Mouse (Mus musculus) spleen, adult 12 weeks (tissue): ENCODE results near the gene Gsg1l.

Source experiments
- DNase-seq: peaks from one replicate; pipeline ENCODE4 v3.0.0; 2022; ENCODE audit warnings: low spot score

Gene Gsg1l

DNA sequence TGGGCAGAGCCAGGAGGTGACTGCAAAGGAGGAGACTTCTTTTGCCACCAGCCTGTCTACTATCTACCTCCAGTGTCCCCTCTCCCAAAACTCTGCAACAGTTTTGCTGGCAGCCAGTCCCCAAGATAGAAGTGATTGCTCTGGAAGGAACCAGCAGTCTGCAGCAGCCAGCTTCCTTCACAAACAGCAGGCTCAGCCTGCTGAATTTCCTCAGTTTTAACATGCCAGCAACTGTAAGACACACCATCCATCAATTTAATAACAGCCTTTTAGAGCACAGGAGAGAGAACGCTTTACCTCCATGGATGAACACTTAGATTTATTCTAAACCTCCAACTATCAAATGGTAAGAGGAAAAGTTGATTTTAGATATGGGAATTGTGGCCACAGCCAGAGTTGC is 218.2 kb downstream of the Gsg1l start:
- no peak for DNase-seq

DNA sequence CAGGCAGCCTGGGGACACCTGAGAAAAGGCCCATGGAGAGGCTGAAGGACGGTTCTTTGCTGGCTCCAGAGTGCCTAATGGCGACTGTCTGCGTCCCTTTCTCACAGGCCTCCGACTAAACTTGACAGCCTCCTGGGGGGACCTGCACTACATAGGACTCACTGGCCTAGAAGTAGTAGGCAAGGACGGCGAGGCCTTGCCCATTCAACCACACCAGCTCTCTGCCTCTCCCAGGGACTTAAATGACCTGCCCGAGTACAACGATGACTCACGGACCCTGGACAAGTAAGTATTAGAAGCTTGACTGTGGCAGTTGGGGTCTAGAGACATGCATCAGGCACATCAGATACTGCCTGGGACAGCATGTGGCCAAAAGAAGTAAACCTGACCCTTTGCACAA is 221.8 kb downstream of the Gsg1l start:
- no peak for DNase-seq

DNA sequence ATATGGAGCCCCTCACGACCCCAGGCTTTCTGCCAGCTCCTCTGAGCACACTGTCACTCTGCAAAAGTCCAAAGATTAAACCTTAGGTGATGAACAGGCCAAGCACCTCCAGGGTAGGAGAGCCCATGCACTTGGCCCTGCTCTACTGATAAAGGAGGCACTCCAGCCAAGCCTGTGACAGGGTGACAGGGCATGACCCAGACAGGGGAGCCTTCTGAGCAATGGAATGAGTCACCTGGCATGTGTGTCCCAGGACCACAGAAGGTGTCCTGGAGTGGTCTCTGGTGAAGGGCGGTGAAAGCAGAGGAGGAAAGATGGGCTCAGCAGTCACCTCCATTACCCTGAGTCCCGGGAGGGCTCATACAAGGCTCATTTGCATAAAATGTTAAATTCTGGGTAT is 222.6 kb downstream of the Gsg1l start:
- DNase-seq: no peak

- no peak for DNase-seq
Observed at GRCm38 (mm10) chr7:125847528-125847866, 234.7 kb downstream of the Gsg1l start.

- DNase-seq: no peak
Observed at GRCm38 (mm10) chr7:125846866-125847527, 235.2 kb downstream of the Gsg1l start.

DNA sequence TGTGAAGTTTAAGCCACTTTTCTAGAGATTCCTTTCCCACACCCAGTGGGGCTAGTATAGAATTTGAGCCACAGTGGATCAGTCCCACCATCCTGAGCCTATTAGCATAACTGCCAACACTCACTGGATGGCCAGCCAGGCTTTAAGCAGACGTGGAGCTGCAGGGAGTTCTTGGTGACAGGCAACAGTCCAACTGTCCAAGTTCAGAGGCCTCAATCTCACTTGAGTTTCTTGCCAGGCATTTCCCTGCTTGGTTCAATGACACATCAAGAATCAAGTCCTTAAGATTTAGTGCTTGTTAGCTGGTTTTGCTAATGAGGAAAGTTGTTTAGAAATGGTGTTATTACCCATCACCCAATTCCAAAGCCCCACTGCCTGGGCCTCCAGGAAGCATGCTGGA is 236.6 kb downstream of the Gsg1l start:
- no peak for DNase-seq

DNA sequence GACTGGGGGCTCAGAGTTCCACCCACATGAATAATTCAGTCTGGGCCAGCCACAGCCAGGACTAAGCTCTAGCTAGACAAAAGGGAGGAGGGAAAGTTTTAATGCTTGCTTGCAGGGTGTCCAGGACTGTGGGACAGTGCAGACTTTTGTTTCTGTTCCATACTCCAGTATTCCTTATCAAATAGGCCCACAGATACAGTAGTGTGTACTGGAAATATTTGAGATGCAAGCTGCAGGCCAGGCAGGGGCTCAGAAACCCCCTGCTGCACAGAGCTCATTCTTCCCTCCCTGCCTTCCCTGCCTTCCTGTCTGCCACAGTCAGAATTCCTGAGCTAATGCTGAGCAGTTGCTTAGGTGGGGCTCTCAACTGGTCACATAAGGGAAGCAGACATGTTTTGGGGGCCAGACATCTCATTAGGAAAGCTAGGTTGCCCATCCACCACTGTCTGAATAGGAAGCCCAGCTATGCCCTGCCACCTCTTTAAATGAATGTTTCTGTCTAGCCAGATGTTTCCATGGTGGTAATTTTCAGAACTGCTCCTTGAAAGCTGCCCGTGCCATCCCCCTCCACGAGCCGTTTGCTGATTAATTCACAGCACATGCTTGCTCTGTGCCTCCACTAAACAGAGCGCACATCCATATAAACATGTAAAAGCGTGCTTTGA is 244.0 kb downstream of the Gsg1l start:
- DNase-seq: no peak

- no peak for DNase-seq
Observed at GRCm38 (mm10) chr7:125833471-125833870, 248.7 kb downstream of the Gsg1l start.

GRCm38 (mm10) chr7:125832767-125833166 is 249.4 kb downstream of the Gsg1l start:
- no peak for DNase-seq

DNA sequence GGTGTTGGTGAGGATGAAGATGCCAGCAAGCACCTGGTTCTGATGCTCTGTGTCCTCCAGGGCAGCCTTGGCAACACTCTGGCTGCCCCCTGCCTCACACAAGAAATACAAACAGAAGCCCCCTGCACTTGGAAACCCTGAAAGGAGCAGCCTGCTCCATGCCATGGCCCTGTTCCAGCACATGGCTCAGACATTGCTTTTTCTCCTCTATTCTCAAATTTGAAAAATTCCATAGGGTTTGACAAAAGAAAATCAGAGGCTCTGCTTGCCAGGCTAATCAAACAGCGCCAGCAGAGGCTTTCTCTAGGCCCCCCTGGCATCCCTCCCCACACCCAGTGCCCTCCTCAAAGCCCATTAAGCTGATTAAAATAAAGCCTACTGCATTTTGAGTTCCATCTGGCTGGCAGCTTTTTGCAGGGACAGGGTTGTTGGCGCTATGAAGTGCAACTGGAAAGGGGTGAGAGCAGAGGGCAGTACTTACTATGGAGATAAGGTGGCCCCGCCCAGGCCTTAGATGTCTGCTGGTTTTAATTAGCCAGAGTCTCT is 253.0 kb downstream of the Gsg1l start:
- no peak for DNase-seq

- DNase-seq: no peak
Observed at GRCm38 (mm10) chr7:125828561-125828960, 253.7 kb downstream of the Gsg1l start.
